Mouse (Mus musculus): ENCODE data around the gene Piezo1.

Gene Piezo1

GRCm38 (mm10) chr8:122437708-122438331, 113.3 kb downstream of the Piezo1 start:
- in situ Hi-C loops (cut with MboI; ENCODE audit: unreplicated experiment in 2 of 2) = no loop called here

- in situ Hi-C loops (cut with MboI; ENCODE audit: unreplicated experiment in 2 of 2) = no loop called here
Measured at GRCm38 (mm10) chr8:122436586-122437125, 114.5 kb downstream of the Piezo1 start.

- in situ Hi-C loops (cut with MboI; ENCODE audit: unreplicated experiment in 2 of 2) = no loop called here
Measured at GRCm38 (mm10) chr8:122436146-122436545, 115.0 kb downstream of the Piezo1 start.

GRCm38 (mm10) chr8:122435375-122435774, 115.8 kb downstream of the Piezo1 start:
- in situ Hi-C loops (cut with MboI; ENCODE audit: unreplicated experiment in 2 of 2) = no loop called here

GRCm38 (mm10) chr8:122433269-122433905, 117.7 kb downstream of the Piezo1 start:
- in situ Hi-C loops (cut with MboI; ENCODE audit: unreplicated experiment in 2 of 2) = no loop called here

GRCm38 (mm10) chr8:122432443-122433268, 118.5 kb downstream of the Piezo1 start, which contains the start of gene Cyba:
TSS of gene Cyba (minus strand) at chr8:122432930.
- in situ Hi-C loops (cut with MboI; ENCODE audit: unreplicated experiment in 2 of 2) = no loop called here

All from v-Abl transformed pro-B cells (cell line).